23 mouse cellular contexts compared by ENCODE assay signal in the genomic region with DNA sequence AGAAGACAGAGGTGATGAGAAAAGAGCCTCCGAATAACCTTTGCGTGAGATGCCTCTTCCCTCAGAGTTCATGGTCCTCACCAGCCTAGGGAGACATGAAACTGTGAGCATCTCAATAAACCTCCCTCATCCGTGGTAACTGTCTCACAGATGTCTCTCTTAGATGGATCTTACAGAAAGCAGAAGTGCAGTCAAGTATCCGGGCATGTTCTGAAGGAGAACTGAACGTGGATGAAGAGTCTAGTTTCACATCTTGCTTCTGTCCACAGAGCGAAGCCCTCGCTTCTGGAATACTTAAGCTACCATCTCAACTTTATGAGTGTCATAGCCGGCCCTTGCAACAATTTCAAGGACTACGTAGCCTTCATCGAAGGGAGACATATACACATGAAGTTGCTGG.
"Had no signal": no experiment of that assay in that cellular context is flagged by ENCODE, and none has a peak within 500 bp of the region (broad histone marks: within the 10 kb centered on the region; RNA-seq: fewer than 3 reads in every experiment).

No protein-coding gene starts in this region.

- H3K9ac ChIP-seq: heart, embryonic 13.5 days; heart, embryonic 15.5 days; hindbrain, embryonic 13.5 days; hindbrain, embryonic 15.5 days; intestine, embryonic 15.5 days; limb, embryonic 12.5 days; liver, embryonic 13.5 days had no signal

- ATAC-seq: inflammation-experienced regulatory T-cells, adult 6 months; intestine, embryonic 15.5 days; intestine, postnatal 0 days had no signal

- H3K4me3 ChIP-seq: heart, embryonic 13.5 days; heart, embryonic 15.5 days; hindbrain, embryonic 13.5 days; hindbrain, embryonic 15.5 days; intestine, embryonic 15.5 days; layer of hippocampus, adult 2 months; left cerebral cortex, adult 2 months; limb, embryonic 10.5 days; limb, embryonic 12.5 days; liver, embryonic 13.5 days had no signal

- H3K27ac ChIP-seq: heart, embryonic 13.5 days; heart, embryonic 15.5 days; hindbrain, embryonic 13.5 days; hindbrain, embryonic 15.5 days; intestine, embryonic 15.5 days; layer of hippocampus, adult 2 months; left cerebral cortex, adult 2 months; limb, embryonic 10.5 days; limb, embryonic 12.5 days; liver, embryonic 13.5 days had no signal

- DNase-seq: gastrocnemius, postnatal 14 days; gastrocnemius, postnatal 36 days; heart, adult 18-20 months; heart, postnatal 14 days; heart, postnatal 36 days; kidney, adult 18-20 months; kidney, adult 8-10 months; kidney, postnatal 10 days; kidney, postnatal 25 days; kidney, postnatal 4 days; liver; liver, embryonic 13.5 days had no signal

- H3K9me3 ChIP-seq: heart, embryonic 13.5 days; heart, embryonic 15.5 days; hindbrain, embryonic 13.5 days; hindbrain, embryonic 15.5 days; intestine, embryonic 15.5 days; limb, embryonic 10.5 days; limb, embryonic 12.5 days; liver, embryonic 13.5 days had no signal

- H3K4me1 ChIP-seq: heart, embryonic 15.5 days; hindbrain, embryonic 13.5 days; hindbrain, embryonic 15.5 days; intestine, embryonic 15.5 days; liver, embryonic 13.5 days had no signal

- H3K27me3 ChIP-seq: heart, embryonic 13.5 days; heart, embryonic 15.5 days; hindbrain, embryonic 13.5 days; hindbrain, embryonic 15.5 days; intestine, embryonic 15.5 days; limb, embryonic 12.5 days; liver, embryonic 13.5 days had no signal

- H3K36me3 ChIP-seq: heart, embryonic 15.5 days; hindbrain, embryonic 13.5 days; hindbrain, embryonic 15.5 days; intestine, embryonic 15.5 days; limb, embryonic 10.5 days; liver, embryonic 13.5 days had no signal
